Mouse (Mus musculus): ENCODE measurements at regions not wholly inside any gene's neighbourhood (a gene's known extent, or its start where the extent isn't known, plus 50 kb on each side); places are given as distances from the start of the nearest gene placed in this dataset.

DNA sequence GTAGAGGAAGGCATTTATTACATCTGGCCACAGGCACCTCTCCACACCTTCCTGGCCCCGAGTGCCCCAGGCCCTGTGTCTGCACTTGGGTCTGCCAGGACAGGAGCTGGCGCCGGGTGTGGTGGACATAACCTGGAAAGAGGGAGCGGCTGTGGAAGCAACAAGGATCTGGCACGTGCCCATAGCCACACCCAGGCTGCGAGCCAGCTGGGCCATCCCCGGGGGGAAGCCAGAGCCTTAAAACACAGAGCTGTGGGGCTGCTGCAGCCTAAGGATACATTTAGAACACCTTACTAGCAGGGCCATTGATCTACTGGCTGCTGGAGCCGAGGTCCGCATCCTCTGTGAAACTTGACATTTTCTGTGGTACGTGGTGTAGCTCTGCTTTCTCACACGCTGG lies 217.0 kb downstream of the Cyp26b1 start:
- H3K4me1 ChIP-seq (ENCODE audit: control insufficient read depth, insufficient read depth, low read length) = no peaks in the 10 kb centered on the region
- H3K27ac ChIP-seq (ENCODE audit: insufficient read depth, low read length) = no peak overlapping the region
- no peak for TF ChIP-seq CTCF (IDR thresholded peaks at IDR 0.05; ENCODE audit: extremely low read depth, insufficient read depth, low read length)
- TF ChIP-seq POLR2A (IDR thresholded peaks at IDR 0.05; ENCODE audit: extremely low read depth, insufficient read depth, low read length) = no peak
- no peak overlapping the region for H3K4me3 ChIP-seq (ENCODE audit: insufficient read depth, low read length)

DNA sequence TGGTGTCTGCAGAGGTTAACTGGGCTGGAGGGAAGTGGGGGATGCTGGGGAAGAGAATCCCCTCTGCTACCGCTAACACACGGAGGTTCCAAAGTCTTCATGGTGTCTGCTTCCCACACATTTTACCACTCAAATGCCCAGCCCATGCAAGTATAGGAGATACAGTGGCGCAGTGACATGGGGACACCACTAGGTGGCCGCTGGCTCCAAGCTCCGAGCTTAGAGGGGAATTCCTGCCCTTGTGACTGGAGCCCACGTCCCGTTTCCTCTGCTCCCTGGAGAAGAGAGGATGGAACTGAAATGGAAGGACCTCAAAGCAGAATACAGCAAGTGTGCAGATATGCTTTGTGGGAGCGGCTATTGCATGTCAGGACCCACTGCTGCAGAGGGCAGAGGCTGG lies 218.2 kb downstream of the Cyp26b1 start:
- Histone ChIP-seq H3K4me1 (ENCODE audit: control insufficient read depth, insufficient read depth, low read length) (no peaks in the 10 kb centered on the region), H3K4me3 (ENCODE audit: insufficient read depth, low read length) (no peak overlapping the region), H3K27ac (ENCODE audit: insufficient read depth, low read length) (no peak overlapping the region)
- TF ChIP-seq POLR2A (IDR thresholded peaks at IDR 0.05; ENCODE audit: extremely low read depth, insufficient read depth, low read length) (no peak), CTCF (IDR thresholded peaks at IDR 0.05; ENCODE audit: extremely low read depth, insufficient read depth, low read length) (peak; percentile 76)

- no peaks in the 10 kb centered on the region for H3K4me1 ChIP-seq (ENCODE audit: control insufficient read depth, insufficient read depth, low read length)
- no peak overlapping the region for H3K4me3 ChIP-seq (ENCODE audit: insufficient read depth, low read length)
- no peak overlapping the region for H3K27ac ChIP-seq (ENCODE audit: insufficient read depth, low read length)
- no peak for TF ChIP-seq POLR2A (IDR thresholded peaks at IDR 0.05; ENCODE audit: extremely low read depth, insufficient read depth, low read length)
- TF ChIP-seq CTCF (IDR thresholded peaks at IDR 0.05; ENCODE audit: extremely low read depth, insufficient read depth, low read length) = no peak
These were observed 227.3 kb downstream of the Cyp26b1 start for GRCm38 (mm10) chr6:84366365-84366764.

- no peak overlapping the region for H3K27ac ChIP-seq (ENCODE audit: insufficient read depth, low read length)
- TF ChIP-seq CTCF (IDR thresholded peaks at IDR 0.05; ENCODE audit: extremely low read depth, insufficient read depth, low read length) (no peak), POLR2A (IDR thresholded peaks at IDR 0.05; ENCODE audit: extremely low read depth, insufficient read depth, low read length) (no peak)
- no peaks in the 10 kb centered on the region for H3K4me1 ChIP-seq (ENCODE audit: control insufficient read depth, insufficient read depth, low read length)
- H3K4me3 ChIP-seq (ENCODE audit: insufficient read depth, low read length) = no peak overlapping the region
These were observed 227.8 kb downstream of the Cyp26b1 start for GRCm38 (mm10) chr6:84365914-84366313.

- H3K4me1 ChIP-seq (ENCODE audit: control insufficient read depth, insufficient read depth, low read length) = no peaks in the 10 kb centered on the region
- no peak overlapping the region for H3K4me3 ChIP-seq (ENCODE audit: insufficient read depth, low read length)
These were observed 228.7 kb downstream of the Cyp26b1 start for GRCm38 (mm10) chr6:84364964-84365363.

GRCm38 (mm10) chr6:84362331-84362730 lies 231.4 kb downstream of the Cyp26b1 start:
- Histone ChIP-seq H3K4me3 (ENCODE audit: insufficient read depth, low read length) (no peak overlapping the region), H3K4me1 (ENCODE audit: control insufficient read depth, insufficient read depth, low read length) (no peaks in the 10 kb centered on the region), H3K27ac (ENCODE audit: insufficient read depth, low read length) (no peak overlapping the region)
- TF ChIP-seq POLR2A (IDR thresholded peaks at IDR 0.05; ENCODE audit: extremely low read depth, insufficient read depth, low read length) = no peak
- TF ChIP-seq CTCF (IDR thresholded peaks at IDR 0.05; ENCODE audit: extremely low read depth, insufficient read depth, low read length) = no peak

More at GRCm38 (mm10) chr6:84364964-84365363, 228.7 kb downstream of the Cyp26b1 start:
- H3K27ac ChIP-seq (ENCODE audit: insufficient read depth, low read length) = no peak overlapping the region
- TF ChIP-seq POLR2A (IDR thresholded peaks at IDR 0.05; ENCODE audit: extremely low read depth, insufficient read depth, low read length) (no peak), CTCF (IDR thresholded peaks at IDR 0.05; ENCODE audit: extremely low read depth, insufficient read depth, low read length) (no peak)

DNA sequence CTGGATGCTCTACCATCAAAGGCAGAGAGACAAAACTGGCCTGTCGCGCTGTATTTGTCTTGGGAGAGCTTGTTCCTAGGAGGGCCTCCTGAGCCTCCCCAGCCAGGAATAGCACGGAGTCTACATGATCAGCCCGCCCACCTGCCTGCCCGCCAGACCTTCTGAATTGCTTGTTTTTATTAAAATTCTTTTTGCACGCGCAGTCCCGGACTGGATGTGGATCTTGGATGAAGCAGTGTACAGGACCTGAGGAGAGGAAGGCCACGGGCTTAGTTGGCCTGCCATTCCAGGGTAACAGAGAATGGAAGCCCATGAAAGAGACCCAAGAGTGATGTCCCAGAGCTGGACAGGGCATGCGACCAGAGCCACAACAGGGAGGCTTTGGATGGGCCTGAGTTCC lies 235.8 kb downstream of the Cyp26b1 start:
- no peak overlapping the region for H3K4me3 ChIP-seq (ENCODE audit: insufficient read depth, low read length)
- no peaks in the 10 kb centered on the region for H3K4me1 ChIP-seq (ENCODE audit: control insufficient read depth, insufficient read depth, low read length)
- no peak overlapping the region for H3K27ac ChIP-seq (ENCODE audit: insufficient read depth, low read length)
- no peak for TF ChIP-seq CTCF (IDR thresholded peaks at IDR 0.05; ENCODE audit: extremely low read depth, insufficient read depth, low read length)
- TF ChIP-seq POLR2A (IDR thresholded peaks at IDR 0.05; ENCODE audit: extremely low read depth, insufficient read depth, low read length) = no peak

DNA sequence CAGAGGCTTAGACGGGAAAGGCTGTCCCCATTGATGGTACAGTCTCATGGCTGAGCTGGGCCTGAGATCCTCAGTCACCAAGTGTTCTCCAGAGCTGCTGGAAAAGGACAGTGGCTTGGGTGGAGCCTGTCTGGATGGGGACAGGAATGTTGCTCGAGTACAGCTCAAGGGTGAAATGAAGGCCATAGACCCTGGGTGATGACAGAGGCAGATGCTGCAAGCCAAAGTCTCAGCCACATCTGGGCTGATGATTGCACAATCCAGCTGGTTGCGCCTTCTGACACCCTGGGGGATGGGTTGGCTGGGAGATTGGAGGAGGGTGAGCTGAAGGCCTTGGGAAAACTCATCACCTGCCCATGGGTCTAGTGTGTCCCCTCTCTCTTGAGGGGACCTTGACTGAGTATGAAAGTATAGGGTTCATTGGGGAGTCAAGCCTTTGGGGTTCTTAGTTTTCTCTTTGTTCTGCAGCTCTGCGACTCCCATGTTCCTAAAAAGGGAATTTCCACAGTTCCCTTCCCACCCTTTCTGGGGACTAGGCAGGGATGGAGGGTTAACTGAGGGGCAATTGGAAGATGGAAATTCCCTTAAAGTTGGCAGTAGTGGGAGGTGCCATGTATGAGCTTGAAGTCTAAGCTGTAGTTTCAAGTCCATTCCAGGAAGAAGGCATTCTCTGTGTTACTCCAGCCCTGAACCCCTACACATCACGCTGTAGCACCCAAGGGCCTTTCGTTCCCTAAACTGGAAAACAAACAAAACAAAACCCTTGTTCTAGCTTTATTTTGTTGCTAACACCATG lies 240.1 kb downstream of the Cyp26b1 start:
- no peaks in the 10 kb centered on the region for H3K4me1 ChIP-seq (ENCODE audit: control insufficient read depth, insufficient read depth, low read length)
- no peak overlapping the region for H3K27ac ChIP-seq (ENCODE audit: insufficient read depth, low read length)
- H3K4me3 ChIP-seq (ENCODE audit: insufficient read depth, low read length) = no peak overlapping the region
- TF ChIP-seq POLR2A (IDR thresholded peaks at IDR 0.05; ENCODE audit: extremely low read depth, insufficient read depth, low read length) (no peak), CTCF (IDR thresholded peaks at IDR 0.05; ENCODE audit: extremely low read depth, insufficient read depth, low read length) (no peak)

- Histone ChIP-seq H3K27ac (ENCODE audit: insufficient read depth, low read length) (no peak overlapping the region), H3K4me3 (ENCODE audit: insufficient read depth, low read length) (no peak overlapping the region), H3K4me1 (ENCODE audit: control insufficient read depth, insufficient read depth, low read length) (no peaks in the 10 kb centered on the region)
- no peak for TF ChIP-seq POLR2A (IDR thresholded peaks at IDR 0.05; ENCODE audit: extremely low read depth, insufficient read depth, low read length)
- no peak for TF ChIP-seq CTCF (IDR thresholded peaks at IDR 0.05; ENCODE audit: extremely low read depth, insufficient read depth, low read length)
These were observed 248.8 kb downstream of the Cyp26b1 start for GRCm38 (mm10) chr6:84344936-84345335.

- Histone ChIP-seq H3K27ac (ENCODE audit: insufficient read depth, low read length) (no peak overlapping the region), H3K4me1 (ENCODE audit: control insufficient read depth, insufficient read depth, low read length) (no peaks in the 10 kb centered on the region), H3K4me3 (ENCODE audit: insufficient read depth, low read length) (no peak overlapping the region)
- TF ChIP-seq POLR2A (IDR thresholded peaks at IDR 0.05; ENCODE audit: extremely low read depth, insufficient read depth, low read length) = no peak
- no peak for TF ChIP-seq CTCF (IDR thresholded peaks at IDR 0.05; ENCODE audit: extremely low read depth, insufficient read depth, low read length)
These were observed 260.0 kb downstream of the Cyp26b1 start for GRCm38 (mm10) chr6:84333666-84334179.
